Mouse (Mus musculus) lung, postnatal 10 days (tissue): Measurements from ENCODE around the gene Rfx2.
A peak's percentile ranks its signal among the peaks of the same experiment; 100 is the strongest.

Experiments
- DNase-seq: peaks from one replicate; pipeline ENCODE4 v3.0.0; 2021

Rfx2 gene

DNA sequence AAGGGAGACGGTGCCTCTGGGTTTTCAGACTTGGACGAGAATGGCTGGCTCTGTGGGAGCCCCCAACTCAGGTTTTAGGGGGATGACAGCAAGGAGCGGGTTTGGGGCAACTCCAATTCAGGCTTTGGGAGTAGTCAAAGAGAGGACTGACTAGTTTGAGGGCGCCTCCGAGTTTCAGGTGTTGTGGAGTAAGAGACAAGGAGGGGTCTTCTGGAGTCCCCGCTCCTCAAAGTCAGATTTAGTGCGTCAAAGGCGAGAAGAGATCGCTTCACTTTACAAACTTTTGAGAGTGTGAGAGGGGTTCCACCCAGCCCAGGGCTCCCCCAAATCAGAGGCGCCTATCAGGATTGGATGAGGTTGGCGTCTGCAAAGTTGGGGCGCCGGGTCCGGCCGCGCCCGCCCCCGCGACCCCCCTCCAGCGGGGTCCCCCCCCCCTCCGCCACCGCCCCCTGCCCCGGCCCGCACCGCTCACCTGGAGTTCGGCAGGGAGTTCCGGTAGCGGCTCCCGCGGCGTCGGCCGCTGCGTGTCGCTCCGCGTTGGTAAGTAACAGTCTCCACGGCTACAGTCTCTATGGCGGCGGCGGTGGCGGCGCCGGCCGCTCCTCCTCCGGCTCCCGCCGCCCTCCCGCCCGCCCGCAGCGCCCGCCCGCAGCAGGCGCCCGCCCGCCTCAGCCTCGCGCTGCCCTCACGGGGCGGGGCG is at the start of gene Rfx2:
TSS of gene Rfx2 (minus strand) at position 603 of the 700 bp plus-strand sequence.
- no peak for DNase-seq

DNA sequence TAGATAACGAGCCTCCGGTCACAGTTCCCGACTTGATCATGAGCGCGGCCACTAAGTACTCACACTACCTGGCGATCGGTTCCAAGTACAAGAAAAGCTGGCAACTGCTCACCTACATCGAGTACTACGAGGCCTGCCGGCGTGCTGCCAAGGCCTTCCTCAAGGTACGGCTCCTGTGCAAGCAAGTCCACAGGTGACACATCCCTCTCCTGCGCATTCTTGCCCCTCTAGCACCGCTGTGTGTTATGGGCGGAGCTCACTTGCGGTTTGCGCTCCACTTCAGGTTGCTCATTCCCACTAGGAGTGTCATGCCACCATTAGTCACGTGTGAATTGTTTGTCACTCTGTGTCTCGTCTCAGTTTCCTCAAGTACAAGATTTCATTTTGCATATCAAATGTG is 46.6 kb upstream of the Rfx2 start:
- peak; percentile 31 for DNase-seq

GRCm38 (mm10) chr17:56876981-56877380 is 46.2 kb upstream of the Rfx2 start:
- DNase-seq: no peak

DNA sequence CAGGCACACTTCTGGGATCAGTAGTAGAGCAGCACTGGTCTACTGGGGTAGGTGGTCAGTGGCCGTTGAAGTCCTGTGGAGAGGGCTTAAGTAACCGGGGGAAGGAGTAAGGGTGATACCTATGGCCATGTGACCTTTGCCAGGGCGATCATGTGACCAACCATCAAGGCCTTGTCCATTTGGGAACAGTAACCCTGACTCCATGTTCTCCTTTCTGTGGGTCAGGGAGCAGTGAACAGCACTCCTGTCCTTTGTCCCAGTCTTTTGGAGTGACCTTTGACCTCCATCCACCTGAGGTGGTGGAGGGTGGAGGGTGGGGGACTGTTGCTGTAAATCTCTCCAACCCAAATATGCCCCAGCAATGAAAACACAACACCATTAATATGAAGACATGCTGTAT is 45.7 kb upstream of the Rfx2 start:
- no peak for DNase-seq

DNA sequence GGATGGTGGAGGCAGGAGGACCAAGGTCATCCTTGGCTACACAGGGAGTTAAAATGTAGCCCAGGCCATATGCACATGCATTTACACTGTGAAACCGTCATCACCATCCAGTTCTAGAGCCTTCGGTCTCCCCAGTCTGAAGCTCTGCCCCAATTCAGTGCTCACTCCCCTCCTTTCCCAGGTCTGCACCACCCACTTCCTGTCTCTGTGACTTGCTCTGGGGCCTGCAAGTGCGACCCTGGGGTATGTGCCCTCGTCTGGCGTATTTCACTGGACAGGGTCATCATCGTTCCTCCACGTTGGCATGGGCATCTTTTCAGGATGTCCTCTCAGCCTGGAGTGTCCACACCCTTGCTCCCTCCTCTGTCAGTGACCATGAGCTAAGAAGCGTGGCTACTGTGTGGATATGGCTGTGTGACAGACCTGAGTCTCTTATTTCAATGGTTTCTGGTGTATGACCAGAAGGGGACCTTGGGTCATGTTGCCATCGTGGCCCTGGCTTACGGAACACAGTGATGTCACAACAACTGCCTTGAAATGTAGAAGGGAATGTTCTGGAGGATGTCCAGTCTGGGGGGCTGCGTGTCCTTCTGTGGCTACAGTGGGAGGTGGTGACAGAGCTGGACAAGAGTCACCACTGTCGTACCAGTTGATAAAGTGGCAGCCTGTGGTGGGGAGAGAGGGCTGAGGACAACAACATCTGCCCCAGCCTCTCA is 44.3 kb upstream of the Rfx2 start, which contains the start of gene 1700061G19Rik:
TSS of gene 1700061G19Rik (plus strand) at position 542 of the 716 bp plus-strand sequence.
- no peak for DNase-seq

DNA sequence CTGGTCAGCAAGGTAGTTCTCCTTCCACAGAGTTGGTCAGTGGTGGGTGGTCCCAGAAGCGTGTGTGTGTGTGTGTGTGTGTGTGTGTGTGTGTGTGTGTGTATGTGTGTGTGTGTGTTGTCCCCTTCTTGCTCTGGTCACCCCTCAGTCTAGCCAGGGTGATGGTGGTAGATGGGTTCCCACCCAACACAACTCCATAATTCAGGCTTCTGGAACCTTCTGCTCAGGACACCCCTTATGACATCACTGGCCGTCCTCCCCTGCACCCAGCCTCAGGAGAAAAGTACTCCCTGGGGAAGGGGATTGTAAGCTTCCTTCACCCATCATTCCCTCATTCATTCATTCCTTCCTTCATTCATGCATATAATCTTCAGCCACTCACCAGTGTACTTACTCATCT is 43.4 kb upstream of the Rfx2 start, which contains the start of gene Acsbg2:
TSS of gene Acsbg2 (minus strand) at position 211 of the 400 bp plus-strand sequence.
- DNase-seq: no peak

- no peak for DNase-seq
Measured at GRCm38 (mm10) chr17:56872512-56872911, 41.7 kb upstream of the Rfx2 start.

DNA sequence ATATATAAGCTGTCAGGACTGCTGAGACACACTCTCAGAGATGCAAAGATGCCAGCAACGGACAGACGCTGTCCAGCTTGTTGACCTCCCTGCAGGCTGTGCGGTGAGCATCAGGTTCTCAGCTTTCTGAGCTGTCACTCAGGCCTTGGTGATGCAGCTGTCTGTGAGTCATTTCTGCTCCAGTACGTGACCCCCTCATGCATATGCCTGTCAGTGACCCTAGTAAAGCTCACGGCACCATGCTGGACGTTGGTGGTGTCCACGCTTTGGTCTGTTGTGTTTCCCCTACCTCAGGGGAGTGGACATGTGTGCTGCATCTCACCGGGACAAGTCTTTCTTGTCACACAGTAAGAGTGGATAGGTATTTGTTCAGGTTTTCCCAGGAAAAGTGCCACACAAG is 41.0 kb upstream of the Rfx2 start:
- no peak for DNase-seq

GRCm38 (mm10) chr17:56870287-56870953 is 39.6 kb upstream of the Rfx2 start:
- DNase-seq: no peak

GRCm38 (mm10) chr17:56869481-56869977 is 38.7 kb upstream of the Rfx2 start:
- no peak for DNase-seq

GRCm38 (mm10) chr17:56866071-56866470 is 35.3 kb upstream of the Rfx2 start:
- no peak for DNase-seq

GRCm38 (mm10) chr17:56861197-56861596 is 30.4 kb upstream of the Rfx2 start:
- DNase-seq: no peak

DNA sequence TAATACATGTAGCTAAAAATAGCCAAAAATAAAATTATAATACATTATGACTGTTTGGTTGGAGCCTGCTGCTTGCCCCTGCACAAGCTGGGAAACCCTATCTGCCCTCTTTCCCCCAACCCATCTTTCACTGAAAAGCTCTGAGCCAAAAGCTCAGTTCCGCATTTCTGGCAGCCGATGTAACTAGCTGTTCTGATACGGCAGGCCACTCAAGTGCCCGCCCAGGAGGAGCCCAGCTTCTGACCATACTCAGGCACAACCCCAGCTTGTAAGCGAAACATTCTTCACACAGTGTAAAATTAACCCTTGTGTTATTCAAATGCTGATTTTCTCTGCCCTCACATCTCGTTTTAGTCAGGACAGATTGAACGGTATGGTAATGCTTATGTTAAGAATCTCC is 28.1 kb upstream of the Rfx2 start:
- DNase-seq: peak; percentile 62

DNA sequence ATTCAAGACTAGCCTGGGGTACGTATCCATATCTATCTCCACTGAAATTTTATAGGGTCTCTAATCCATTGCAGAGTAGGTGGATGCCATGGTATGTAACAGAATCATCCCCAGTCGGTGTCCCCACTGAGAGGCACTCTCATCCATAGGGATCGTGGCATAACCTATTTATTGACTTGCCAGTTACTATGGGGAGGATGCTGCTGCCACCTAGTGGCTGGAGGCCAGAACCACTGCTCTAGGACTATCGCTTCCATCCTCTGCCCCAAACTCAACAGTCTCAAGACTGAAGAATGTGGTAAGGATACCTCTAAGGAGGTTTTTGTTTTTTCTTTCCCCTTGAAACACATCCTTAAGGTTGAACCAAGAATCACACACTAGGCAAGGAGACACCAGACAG is 27.4 kb upstream of the Rfx2 start:
- peak; percentile 81 for DNase-seq

GRCm38 (mm10) chr17:56855421-56855820 is 24.6 kb upstream of the Rfx2 start:
- DNase-seq: no peak

- DNase-seq: no peak
Measured at GRCm38 (mm10) chr17:56851167-56851566, 20.4 kb upstream of the Rfx2 start.

- DNase-seq: no peak
Measured at GRCm38 (mm10) chr17:56849710-56850109, 18.9 kb upstream of the Rfx2 start.

DNA sequence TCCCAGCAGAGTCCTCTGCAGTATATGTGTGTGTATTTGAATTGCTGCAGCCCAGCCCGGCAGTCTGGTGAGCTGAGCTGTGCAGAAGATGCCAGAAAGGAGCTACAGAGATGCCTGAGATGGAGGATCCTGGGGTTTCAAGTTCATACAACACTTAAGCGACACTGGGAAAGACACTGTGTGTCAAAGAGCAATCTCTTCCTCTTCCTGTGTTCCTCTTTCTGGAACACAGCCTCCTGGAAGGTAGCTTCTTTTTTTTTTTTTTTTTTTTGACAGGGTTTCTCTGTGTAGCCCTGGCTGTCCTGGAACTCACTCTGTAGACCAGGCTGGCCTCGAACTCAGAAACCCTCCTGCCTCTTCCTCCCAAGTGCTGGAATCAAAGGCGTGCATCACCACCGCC is 18.0 kb upstream of the Rfx2 start:
- no peak for DNase-seq

- DNase-seq: no peak
Measured at GRCm38 (mm10) chr17:56843678-56844077, 12.9 kb upstream of the Rfx2 start.

DNA sequence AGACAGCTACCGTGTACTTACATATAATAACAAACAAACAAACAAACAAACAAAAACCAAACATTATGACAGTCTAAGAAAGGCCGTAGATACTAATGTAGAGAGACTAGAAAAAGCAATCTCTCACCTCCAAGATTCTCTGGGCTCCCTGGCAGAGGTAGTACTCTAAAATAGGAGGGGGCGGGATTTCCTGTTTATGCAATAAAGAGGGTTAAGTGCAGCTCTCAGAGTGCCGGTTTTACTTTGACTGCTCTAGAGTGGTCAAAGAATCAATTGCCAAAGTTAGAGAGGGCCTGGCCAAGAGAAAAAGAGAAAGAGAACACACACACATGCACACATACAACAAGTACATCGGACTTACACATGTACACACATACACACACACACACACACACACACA is 11.4 kb upstream of the Rfx2 start:
- DNase-seq: no peak

DNA sequence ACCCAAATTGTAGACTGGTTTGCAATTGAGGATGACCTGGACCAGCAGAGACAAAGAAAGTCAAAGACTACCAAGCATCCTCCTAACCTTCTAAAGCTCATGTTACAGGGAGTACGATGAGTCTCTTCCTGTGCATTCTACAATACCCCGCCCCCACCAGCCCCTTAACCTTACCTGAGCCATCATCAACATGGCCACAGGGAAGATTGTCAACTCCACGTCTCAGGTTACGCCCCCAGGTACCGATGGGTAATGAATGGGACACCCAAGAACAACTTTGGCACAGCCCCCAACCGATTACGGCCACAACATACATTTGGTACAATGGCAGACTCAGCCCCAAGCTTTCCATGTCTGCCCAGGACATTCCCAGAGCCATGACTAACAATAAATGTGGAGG is 9.7 kb upstream of the Rfx2 start:
- DNase-seq: no peak

GRCm38 (mm10) chr17:56836336-56836735 is 5.5 kb upstream of the Rfx2 start:
- DNase-seq: no peak

GRCm38 (mm10) chr17:56833381-56833780 is 2.6 kb upstream of the Rfx2 start:
- no peak for DNase-seq

DNA sequence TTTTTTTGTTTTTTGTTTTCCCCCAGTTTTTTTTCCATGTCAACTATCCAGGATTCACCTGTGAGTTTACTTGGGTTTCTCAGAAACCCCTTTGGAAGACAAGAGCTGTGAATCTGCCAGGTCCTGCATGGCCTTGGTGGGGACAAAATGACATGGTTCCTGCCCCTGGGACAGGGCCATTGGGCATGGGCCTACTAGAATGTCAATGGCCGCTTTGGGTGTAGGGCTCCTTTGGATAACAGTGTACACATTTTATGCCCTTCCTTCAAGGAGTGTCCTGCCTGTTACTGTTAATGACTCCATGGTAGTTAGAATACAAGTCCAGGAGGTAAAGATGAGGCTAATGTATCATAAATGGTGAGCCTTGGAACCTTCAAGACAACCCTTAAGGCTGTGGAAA is 2.1 kb upstream of the Rfx2 start:
- DNase-seq: no peak
